Mouse (Mus musculus) midbrain, embryonic 11.5 days (tissue): ENCODE measurements around the gene Nxnl1. TPM values are rescaled to one million over a fixed set of nuclear protein-coding genes. Genes with fewer than 3 reads are reported as not detected.
A peak's percentile ranks its signal among the peaks of the same experiment; 100 is the strongest.

Source experiments
- ATAC-seq: fragments of 200-750 bp; cut with Nextera tagmentation; 2 replicates; pipeline ENCODE4 v1.8.0; 2017; ENCODE audit warnings: moderate TSS enrichment, moderate library complexity; ENCODE audit not compliant: low FRiP score
- DNase-seq: peaks from one replicate; pipeline ENCODE4 v3.0.0; 2015; ENCODE audit warnings: low spot score; ENCODE audit errors: missing footprints
- H3K27ac ChIP-seq: fragments of 300-500 bp; sonication (generic); 2 replicates; pipeline ENCODE4 v1.5.1; 2014; ENCODE audit warnings: low read depth, low read length
- H3K27me3 ChIP-seq: fragments of 300-500 bp; sonication (generic); 2 replicates; pipeline ENCODE4 v1.6.1; 2014; ENCODE audit warnings: mild to moderate bottlenecking, low read length, moderate library complexity, mixed read lengths; ENCODE audit not compliant: control insufficient read depth, insufficient read depth
- H3K36me3 ChIP-seq: fragments of 300-500 bp; sonication (generic); 2 replicates; pipeline ENCODE4 v1.6.1; 2014; ENCODE audit warnings: mild to moderate bottlenecking, low read length, moderate library complexity, mixed read lengths; ENCODE audit not compliant: control insufficient read depth, insufficient read depth
- H3K4me1 ChIP-seq: fragments of 300-500 bp; sonication (generic); 2 replicates; pipeline ENCODE4 v1.6.1; 2014; ENCODE audit warnings: low read length; ENCODE audit not compliant: control insufficient read depth, insufficient read depth
- H3K4me2 ChIP-seq: fragments of 300-500 bp; sonication (generic); 2 replicates; pipeline ENCODE4 v1.6.1; 2014; ENCODE audit warnings: mild to moderate bottlenecking, moderate library complexity
- H3K4me3 ChIP-seq: fragments of 300-500 bp; sonication (generic); 2 replicates; pipeline ENCODE4 v1.5.1; 2014; ENCODE audit warnings: low read depth, low read length
- H3K9ac ChIP-seq: fragments of 300-500 bp; sonication (generic); 2 replicates; pipeline ENCODE4 v1.6.1; 2014; ENCODE audit warnings: low read length
- H3K9me3 ChIP-seq: fragments of 300-500 bp; sonication (generic); 2 replicates; pipeline ENCODE4 v1.6.1; 2016; ENCODE audit warnings: low read length; ENCODE audit not compliant: control insufficient read depth
- WGBS: fragments of 180-500 bp; shearing (Covaris S2); extraction: QIAGEN DNeasy Blood & Tissue Kit; methylation state at CpG from one replicate; pipeline ENCODE4 v1.1.7; 2014; 5-methylcytosine and 5-hydroxymethylcytosine counted together
- polyA plus RNA-seq: library from polyadenylated mRNA; unstranded; fragments of >200 nt; fragmentation: Nextera tagmentation; extraction: Ambion mirVana; gene quantifications from 2 replicates; pipeline ENCODE4 v1.2.1, GENCODE M21; 2014

The Nxnl1 gene
- polyA plus RNA-seq, 1 experiment from 2014 or later = not detected

DNA sequence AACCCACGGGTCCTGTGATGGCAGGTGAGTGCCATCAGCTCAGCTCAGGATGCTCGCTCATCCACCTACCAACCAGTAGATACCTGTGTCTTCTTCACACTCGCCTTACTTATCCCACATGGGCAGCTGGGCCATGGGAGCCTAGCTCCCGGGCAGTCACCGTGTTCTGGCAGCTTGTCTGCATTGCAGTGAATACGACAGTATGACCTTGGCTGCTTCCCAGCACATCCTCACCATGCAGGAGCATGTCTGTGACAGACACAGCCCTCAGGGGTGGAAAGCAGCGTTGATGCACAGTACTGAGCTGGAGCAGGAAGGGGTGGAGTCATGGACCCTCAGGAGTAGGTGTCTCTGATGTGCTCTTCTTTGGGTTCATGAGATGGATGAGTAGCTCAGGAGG, 8.0 kb upstream of the Nxnl1 start:
- H3K27me3 ChIP-seq = no peaks in the 10 kb centered on the region
- 83% methylated on average over 7 of the region's 7 CpGs for WGBS
- no peaks in the 10 kb centered on the region for H3K36me3 ChIP-seq
- no peak overlapping the region for H3K27ac ChIP-seq
- H3K9me3 ChIP-seq = no peaks in the 10 kb centered on the region
- peaks cover 6% of the 10 kb centered on the region for H3K4me1 ChIP-seq
- DNase-seq = no peak
- H3K4me3 ChIP-seq = no peak overlapping the region
- no peak overlapping the region for H3K9ac ChIP-seq
- no peak for ATAC-seq
- no peak overlapping the region for H3K4me2 ChIP-seq

DNA sequence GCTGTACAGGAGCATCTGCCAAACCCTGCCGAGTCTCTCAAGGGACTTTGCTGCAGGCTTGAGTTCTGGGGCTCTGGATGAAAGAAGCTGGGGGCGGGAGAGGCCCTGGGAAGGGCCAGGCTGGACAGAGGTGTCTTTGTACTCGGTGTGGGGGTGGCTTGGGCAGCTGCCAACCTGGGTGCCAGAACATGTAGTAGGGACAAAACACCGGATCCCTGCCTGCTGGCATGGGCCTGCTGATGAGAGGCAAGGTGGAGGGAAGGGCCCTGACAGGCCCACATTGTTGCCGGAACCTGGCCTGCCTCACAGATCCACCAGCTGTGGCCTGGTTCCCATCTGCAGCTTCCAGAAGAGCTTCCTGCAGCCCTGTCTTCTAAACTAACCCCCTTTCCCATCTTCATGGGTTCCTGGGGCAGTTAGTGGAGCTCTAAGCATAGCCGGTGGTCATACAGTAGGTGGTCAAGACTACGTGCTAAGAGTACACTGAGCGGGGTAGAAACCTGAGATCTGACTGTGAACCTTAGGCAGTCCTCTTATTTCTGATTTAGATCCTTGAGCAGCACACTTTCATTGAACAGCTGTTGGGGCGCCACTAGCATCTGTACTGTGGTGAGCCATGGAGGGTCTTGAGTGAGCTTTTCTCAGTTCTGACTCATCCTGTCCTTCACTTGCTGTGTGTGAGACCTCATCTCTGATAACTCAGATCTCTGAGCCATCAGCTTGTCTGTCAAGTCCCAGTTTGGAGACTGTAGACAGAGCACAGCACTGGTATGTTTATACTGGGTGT, 6.6 kb upstream of the Nxnl1 start:
- no peak overlapping the region for H3K9ac ChIP-seq

DNA sequence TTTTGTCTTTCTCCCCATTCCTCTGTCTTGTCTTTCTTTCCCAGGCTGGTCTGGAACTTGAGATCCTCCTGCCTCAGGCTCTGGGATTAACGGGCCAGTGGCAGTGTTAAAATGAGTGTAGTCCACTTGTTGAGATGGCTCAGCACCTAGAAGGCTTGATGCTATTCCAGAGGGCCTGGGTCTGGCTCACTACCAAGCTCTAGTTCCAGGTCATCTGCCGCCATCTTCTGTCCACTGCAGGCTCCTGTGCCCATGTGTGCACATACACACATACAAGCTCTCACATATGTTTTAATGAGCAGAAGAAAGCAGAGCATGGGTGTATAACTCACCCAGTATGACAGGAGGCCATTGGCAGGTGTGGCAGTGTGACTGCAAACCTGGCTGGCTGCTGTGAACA, 5.7 kb upstream of the Nxnl1 start:
- Histone ChIP-seq H3K4me1 (peaks cover 6% of the 10 kb centered on the region), H3K4me3 (no peak overlapping the region), H3K4me2 (no peak overlapping the region), H3K27me3 (0 out of 2 replicates have a peak, but pooled peaks cover 3% of the 10 kb centered on the region), H3K36me3 (no peaks in the 10 kb centered on the region), H3K9ac (no peak overlapping the region), H3K9me3 (no peaks in the 10 kb centered on the region), H3K27ac (no peak overlapping the region)
- WGBS = 85% methylated on average over 2 of the region's 2 CpGs
- ATAC-seq (no peak), DNase-seq (no peak)

More for the DNA sequence above, 6.6 kb upstream of the Nxnl1 start:
- DNase-seq = no peak
- Histone ChIP-seq H3K9me3 (no peaks in the 10 kb centered on the region), H3K36me3 (no peaks in the 10 kb centered on the region), H3K4me3 (no peak overlapping the region), H3K4me1 (peaks cover 6% of the 10 kb centered on the region), H3K4me2 (no peak overlapping the region), H3K27ac (no peak overlapping the region), H3K27me3 (0 out of 2 replicates have a peak, but pooled peaks cover 3% of the 10 kb centered on the region)
- 82% methylated on average over 9 of the region's 9 CpGs for WGBS
- ATAC-seq = no peak

DNA sequence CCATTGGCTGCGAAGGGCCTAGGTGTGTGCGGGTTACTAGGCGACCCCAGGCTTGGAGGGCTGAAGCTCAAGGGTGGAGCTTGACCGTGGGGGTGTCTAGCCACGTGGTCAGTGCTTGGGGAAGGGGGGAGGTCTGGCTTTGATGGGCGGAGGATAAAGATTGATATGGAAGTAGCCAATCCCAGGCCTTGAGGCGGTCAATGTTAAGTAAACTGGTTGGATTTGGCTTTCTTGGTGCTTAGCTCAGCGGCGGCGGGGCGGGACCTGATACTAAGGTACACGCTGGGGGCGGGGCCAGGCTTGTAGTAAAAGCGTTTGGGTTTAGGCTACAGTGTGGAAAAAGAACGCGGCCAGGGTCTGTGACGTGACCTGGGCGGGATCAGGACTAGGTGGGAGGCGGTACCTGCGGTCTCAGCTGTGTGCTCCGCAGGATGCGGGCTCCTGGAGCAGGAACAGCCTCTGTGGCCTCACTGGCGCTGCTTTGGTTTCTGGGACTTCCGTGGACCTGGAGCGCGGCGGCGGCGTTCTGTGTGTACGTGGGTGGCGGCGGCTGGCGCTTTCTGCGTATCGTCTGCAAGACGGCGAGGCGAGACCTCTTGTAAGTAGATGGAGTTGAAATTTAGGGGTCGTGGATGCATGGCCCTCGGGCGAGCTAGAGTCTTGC, 4.0 kb upstream of the Nxnl1 start:
- peak overlapping the region; percentile 90 for H3K4me2 ChIP-seq
- H3K4me3 ChIP-seq = peak overlapping the region; percentile 45
- no peaks in the 10 kb centered on the region for H3K36me3 ChIP-seq
- 0 out of 2 replicates have a peak, but pooled peaks cover 3% of the 10 kb centered on the region for H3K27me3 ChIP-seq
- 0 out of 2 replicates have a peak overlapping the region, but pooled peaks have one; percentile 4 for H3K27ac ChIP-seq
- peaks cover 6% of the 10 kb centered on the region for H3K4me1 ChIP-seq
- ATAC-seq (peak; percentile 89), DNase-seq (peak; percentile 98)
- no peaks in the 10 kb centered on the region for H3K9me3 ChIP-seq
- WGBS = under 1% methylated on average over 41 of the region's 41 CpGs
- H3K9ac ChIP-seq = peak overlapping the region; percentile 64

DNA sequence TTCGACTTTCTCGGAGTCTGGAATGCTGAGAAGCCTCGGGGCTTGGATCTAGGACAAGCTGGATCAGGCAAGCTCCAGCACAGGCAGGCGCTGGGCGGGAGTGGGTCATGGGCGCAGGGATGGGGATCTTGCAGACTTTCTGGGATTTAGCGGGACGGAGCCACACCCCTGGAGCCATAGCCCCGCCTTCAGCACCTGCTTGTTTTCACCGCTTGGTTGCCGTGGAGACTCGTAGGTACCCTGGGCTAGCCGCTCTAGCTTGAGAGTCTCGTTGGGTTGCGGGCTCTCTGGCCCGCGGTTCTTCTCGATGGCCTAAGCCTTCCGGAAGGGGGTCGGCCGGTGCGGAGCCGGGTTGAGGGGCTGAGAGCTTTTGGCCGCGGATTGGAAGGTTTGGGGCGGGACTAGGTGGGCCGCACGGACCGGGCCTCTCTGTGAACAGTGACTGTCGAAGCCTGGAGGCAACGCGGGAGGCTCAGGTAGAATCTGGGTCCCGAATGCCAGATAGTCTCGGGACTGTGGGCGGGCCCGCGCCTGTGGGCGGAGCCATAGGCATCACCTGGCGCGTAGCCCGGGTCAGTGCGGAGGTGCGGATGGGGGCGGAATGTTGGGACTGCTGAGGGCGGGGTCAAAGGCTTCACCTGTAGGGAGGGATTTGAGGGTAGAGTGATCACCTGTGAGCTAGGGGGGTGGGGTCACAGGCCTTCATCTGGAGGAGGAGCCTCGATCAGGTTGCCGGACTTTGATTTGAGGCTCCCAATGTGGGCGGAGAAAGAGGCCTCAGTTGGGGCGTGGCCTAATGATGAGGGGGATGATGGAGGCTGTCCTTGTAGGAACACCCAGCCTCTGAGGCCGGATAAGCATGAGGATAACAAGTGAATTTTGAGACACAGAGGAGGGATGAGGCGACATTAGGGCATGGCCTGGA, 3.2 kb upstream of the Nxnl1 start:
- no peaks in the 10 kb centered on the region for H3K9me3 ChIP-seq
- H3K36me3 ChIP-seq = no peaks in the 10 kb centered on the region
- H3K9ac ChIP-seq = peak overlapping the region; percentile 29
- H3K27me3 ChIP-seq = 0 out of 2 replicates have a peak, but pooled peaks cover 3% of the 10 kb centered on the region
- under 1% methylated on average over 51 of the region's 51 CpGs for WGBS
- H3K4me3 ChIP-seq = peak overlapping the region; percentile 45
- peak; percentile 97 for DNase-seq
- 0 out of 2 replicates have a peak overlapping the region, but pooled peaks have one; percentile 4 for H3K27ac ChIP-seq
- H3K4me1 ChIP-seq = peaks cover 6% of the 10 kb centered on the region
- peak; percentile 85 for ATAC-seq
- peak overlapping the region; percentile 90 for H3K4me2 ChIP-seq

DNA sequence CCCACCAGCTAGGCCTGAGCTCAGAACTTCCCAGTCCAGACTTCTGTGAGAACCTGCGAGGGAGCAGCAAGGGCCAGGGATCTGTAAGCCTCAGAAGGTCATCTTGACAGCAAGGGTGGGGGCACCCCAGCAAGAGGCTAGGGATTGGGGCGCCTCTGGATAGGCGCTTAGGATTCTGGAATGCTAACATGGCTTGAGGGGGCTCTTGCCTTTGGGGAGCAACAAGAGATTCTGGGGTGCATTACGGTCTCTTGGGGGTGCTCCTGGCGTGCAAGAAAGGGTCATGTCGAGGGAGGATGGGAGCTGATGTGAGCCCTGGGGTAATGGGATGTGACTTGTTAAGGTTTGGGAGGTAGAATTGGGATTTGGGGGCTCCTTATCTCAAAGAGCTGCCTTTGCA, 2.5 kb upstream of the Nxnl1 start:
- Histone ChIP-seq H3K36me3 (no peaks in the 10 kb centered on the region), H3K4me2 (peak overlapping the region; percentile 90), H3K9me3 (peaks cover 5% of the 10 kb centered on the region), H3K4me3 (peak overlapping the region; percentile 45), H3K9ac (no peak overlapping the region), H3K27me3 (0 out of 2 replicates have a peak, but pooled peaks cover 3% of the 10 kb centered on the region), H3K4me1 (peaks cover 6% of the 10 kb centered on the region), H3K27ac (no peak overlapping the region)
- no peak for DNase-seq
- no peak for ATAC-seq
- WGBS = 10% methylated on average over 6 of the region's 6 CpGs

DNA sequence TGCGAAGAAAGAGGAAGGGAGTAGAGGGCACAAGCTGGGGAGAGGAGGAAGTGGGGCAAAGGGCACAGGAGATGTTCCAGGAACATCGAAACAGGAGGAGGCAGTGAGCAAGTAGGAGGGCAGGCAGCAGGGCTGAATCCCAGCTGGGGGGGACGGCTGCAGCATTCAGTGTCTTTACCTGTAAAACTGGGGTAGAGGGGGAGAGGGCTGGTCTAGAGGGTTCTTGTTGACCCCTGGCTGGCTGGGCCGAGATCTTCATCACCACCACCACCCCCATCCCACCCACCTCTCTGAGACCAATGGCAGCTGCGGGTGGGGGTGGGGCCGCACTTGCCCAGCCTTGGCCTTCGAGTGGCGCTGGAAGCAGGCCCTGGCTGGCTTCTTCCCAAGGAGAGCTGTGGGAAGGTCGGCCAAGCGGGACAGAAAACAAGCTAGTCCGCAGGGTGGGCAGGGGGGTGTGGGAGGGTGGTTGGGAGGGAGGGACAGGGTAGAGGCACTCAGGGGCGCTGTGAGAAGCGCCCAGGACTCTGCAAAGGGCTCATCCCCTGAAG, 2.1 kb upstream of the Nxnl1 start, which contains the start of gene Slc27a1:
Slc27a1 (plus strand) TSS at position 496 of the 551 bp plus-strand sequence.
- 12% methylated on average over 13 of the region's 13 CpGs for WGBS
- ATAC-seq = no peak
- H3K4me1 ChIP-seq = peaks cover 6% of the 10 kb centered on the region

DNA sequence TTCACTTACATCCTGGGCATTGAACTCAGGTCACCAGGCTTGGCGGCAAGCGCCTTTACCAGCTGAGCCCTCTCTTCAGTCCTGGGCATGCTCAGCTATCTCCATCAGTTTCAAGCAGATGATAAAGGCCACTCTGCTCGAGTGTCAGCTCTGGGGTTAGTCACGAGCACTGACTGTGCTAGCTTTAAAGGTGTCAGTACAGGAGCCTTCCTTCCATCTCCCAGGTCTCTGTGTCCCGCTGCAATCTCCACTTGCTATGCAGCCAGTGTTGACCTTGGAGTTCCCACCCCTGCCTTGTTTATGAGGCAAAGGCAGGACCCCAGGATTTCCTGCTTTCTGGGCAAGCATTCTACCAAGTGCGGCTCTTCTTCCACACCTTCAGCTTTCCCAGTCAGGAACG, 1.2 kb upstream of the Nxnl1 start:
- Histone ChIP-seq H3K27me3 (peaks cover 10% of the 10 kb centered on the region), H3K4me2 (no peak overlapping the region), H3K9ac (no peak overlapping the region), H3K4me1 (peaks cover 6% of the 10 kb centered on the region), H3K36me3 (no peaks in the 10 kb centered on the region), H3K27ac (no peak overlapping the region), H3K4me3 (no peak overlapping the region), H3K9me3 (peaks cover 5% of the 10 kb centered on the region)
- 74% methylated on average over 7 of the region's 7 CpGs for WGBS
- DNase-seq (no peak), ATAC-seq (no peak)

More for the DNA sequence above, 2.1 kb upstream of the Nxnl1 start, which contains the start of gene Slc27a1:
- Histone ChIP-seq H3K4me2 (peak within 1 kb of the TSS; percentile 90), H3K27ac (no peak within 1 kb of the TSS), H3K27me3 (0 out of 2 replicates have a peak, but pooled peaks cover 3% of the 10 kb centered on the region), H3K9ac (peak within 1 kb of the TSS; percentile 29), H3K36me3 (no peaks in the 10 kb centered on the region), H3K9me3 (peaks cover 5% of the 10 kb centered on the region), H3K4me3 (peak within 1 kb of the TSS; percentile 45)
- peak; percentile 86 for DNase-seq
